Mouse (Mus musculus): Measurements from ENCODE around the gene Rhob.

Rhob gene

GRCm38 (mm10) chr12:8499871-8500596 lies at the start of gene Rhob:
Gene Rhob (minus strand): TSS chr12:8500009.
- in situ Hi-C loops (cut with MseI, MboI): loop anchor here (5.0 to 25.0 kb wide), 2 partner anchors 178 to 438 kb away; no protein-coding TSS in a partner anchor

- in situ Hi-C loops (cut with MseI, MboI): no loop called here
Measured at GRCm38 (mm10) chr12:8547357-8547756, 47.5 kb upstream of the Rhob start.

GRCm38 (mm10) chr12:8546801-8547200 lies 47.0 kb upstream of the Rhob start:
- in situ Hi-C loops (cut with MseI, MboI): no loop called here

- in situ Hi-C loops (cut with MseI, MboI): no loop called here
Measured at GRCm38 (mm10) chr12:8545066-8545610, 45.3 kb upstream of the Rhob start.

- in situ Hi-C loops (cut with MseI, MboI): no loop called here
Measured at GRCm38 (mm10) chr12:8542371-8542770, 42.6 kb upstream of the Rhob start.

- in situ Hi-C loops (cut with MseI, MboI): no loop called here
Measured at GRCm38 (mm10) chr12:8539471-8539870, 39.7 kb upstream of the Rhob start.

GRCm38 (mm10) chr12:8537291-8537690 lies 37.5 kb upstream of the Rhob start:
- in situ Hi-C loops (cut with MseI, MboI): no loop called here

- in situ Hi-C loops (cut with MseI, MboI): no loop called here
Measured at GRCm38 (mm10) chr12:8536221-8536965, 36.6 kb upstream of the Rhob start.

GRCm38 (mm10) chr12:8535596-8535995 lies 35.8 kb upstream of the Rhob start:
- in situ Hi-C loops (cut with MseI, MboI): no loop called here

GRCm38 (mm10) chr12:8534915-8535314 lies 35.1 kb upstream of the Rhob start:
- in situ Hi-C loops (cut with MseI, MboI): no loop called here

GRCm38 (mm10) chr12:8527770-8528169 lies 28.0 kb upstream of the Rhob start:
- in situ Hi-C loops (cut with MseI, MboI): no loop called here

GRCm38 (mm10) chr12:8527175-8527574 lies 27.4 kb upstream of the Rhob start:
- in situ Hi-C loops (cut with MseI, MboI): no loop called here

- in situ Hi-C loops (cut with MseI, MboI): loop anchor here in 1 of 2 experiments (25.0 kb wide), 1 partner anchor 462 kb away; no protein-coding TSS in a partner anchor
Measured at GRCm38 (mm10) chr12:8524062-8524461, 24.3 kb upstream of the Rhob start.

GRCm38 (mm10) chr12:8522711-8523110 lies 22.9 kb upstream of the Rhob start:
- in situ Hi-C loops (cut with MseI, MboI): loop anchor here in 1 of 2 experiments (25.0 kb wide), 1 partner anchor 460 kb away; no protein-coding TSS in a partner anchor

GRCm38 (mm10) chr12:8521375-8522047 lies 21.7 kb upstream of the Rhob start:
- in situ Hi-C loops (cut with MseI, MboI): loop anchor here in 1 of 2 experiments (25.0 kb wide), 1 partner anchor 459 kb away; no protein-coding TSS in a partner anchor

- in situ Hi-C loops (cut with MseI, MboI): loop anchor here in 1 of 2 experiments (25.0 kb wide), 1 partner anchor 457 kb away; no protein-coding TSS in a partner anchor
Measured at GRCm38 (mm10) chr12:8519431-8520160, 19.8 kb upstream of the Rhob start.

GRCm38 (mm10) chr12:8511037-8511882 lies 11.5 kb upstream of the Rhob start:
- in situ Hi-C loops (cut with MseI, MboI): loop anchor here in 1 of 2 experiments (25.0 kb wide), 1 partner anchor 449 kb away; no protein-coding TSS in a partner anchor

GRCm38 (mm10) chr12:8510317-8510988 lies 10.6 kb upstream of the Rhob start:
- in situ Hi-C loops (cut with MseI, MboI): loop anchor here in 1 of 2 experiments (25.0 kb wide), 1 partner anchor 448 kb away; no protein-coding TSS in a partner anchor

- in situ Hi-C loops (cut with MseI, MboI): loop anchor here in 1 of 2 experiments (25.0 kb wide), 1 partner anchor 447 kb away; no protein-coding TSS in a partner anchor
Measured at GRCm38 (mm10) chr12:8509693-8510092, 9.9 kb upstream of the Rhob start.

All from mouse trophoblast stem cell (cell line).